Mouse (Mus musculus): ENCODE data around the gene Ascl2. TPM values are rescaled to one million over a fixed set of nuclear protein-coding genes. Genes with fewer than 3 reads are reported as not detected.

The Ascl2 gene
- polyA plus RNA-seq, 1 experiment, result 0.90 TPM

- DNase-seq (ENCODE audit: extremely low spot score in 1 of 2, low spot score in 1 of 2), result peak; percentile 8 to 88
Measured at GRCm38 (mm10) chr7:142918641-142919628, 50.1 kb downstream of the Ascl2 start.

GRCm38 (mm10) chr7:142917659-142918058 is 51.4 kb downstream of the Ascl2 start:
- DNase-seq (ENCODE audit: extremely low spot score in 1 of 2, low spot score in 1 of 2), result no peak

Other genes starting within 250 kb of the Ascl2 start
- gene Ins2, start 225.9 kb downstream of the Ascl2 start, polyA plus RNA-seq (2012; rRNA removed), result not detected in 2 replicates
- gene Th, start 38.1 kb downstream of the Ascl2 start, polyA plus RNA-seq (2012; rRNA removed), result 132 and 135 TPM in 2 replicates
- 0.34 and 0.36 TPM in 2 replicates for gene Tspan32, start 35.8 kb upstream of the Ascl2 start, polyA plus RNA-seq (2012; rRNA removed)
- gene Cd81, start 83.5 kb upstream of the Ascl2 start, polyA plus RNA-seq (2012; rRNA removed), result 516 and 607 TPM in 2 replicates
- gene Tssc4, start 100.0 kb upstream of the Ascl2 start, polyA plus RNA-seq (2012; rRNA removed), result 68.2 and 74.2 TPM in 2 replicates
- 0.04 and 0.13 TPM in 2 replicates for gene Trpm5, start 125.4 kb upstream of the Ascl2 start, polyA plus RNA-seq (2012; rRNA removed)
- gene Kcnq1, start 137.1 kb upstream of the Ascl2 start, polyA plus RNA-seq (2012; rRNA removed), result 0.74 and 1.4 TPM in 2 replicates